Mouse (Mus musculus): Measurements from ENCODE around the gene Hist1h2bb. TPM values are rescaled to one million over a fixed set of nuclear protein-coding genes. Genes with fewer than 3 reads are reported as not detected.

Hist1h2bb gene
- total and polyA plus RNA-seq, 3 experiments = 4.3 to 1,704 (median 466) TPM

DNA sequence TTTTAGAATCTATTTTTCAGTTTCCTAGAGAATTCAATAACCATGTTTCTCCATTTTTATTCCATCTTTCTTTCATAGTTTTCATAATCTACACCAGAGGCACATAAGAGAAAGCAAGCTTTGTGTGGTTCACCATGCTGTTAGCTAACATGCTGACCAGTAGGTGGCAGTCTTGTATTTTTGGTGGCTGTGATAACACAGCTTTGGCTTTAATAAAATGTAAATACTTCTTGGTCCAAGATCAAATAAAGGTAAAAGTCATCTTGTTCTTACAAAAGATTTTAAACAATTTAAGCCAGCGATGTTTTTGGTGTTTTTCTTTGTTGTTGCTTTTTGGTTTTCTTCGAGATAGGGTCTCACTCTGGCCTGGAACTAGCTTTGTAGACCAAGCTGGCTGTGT is 46.0 kb downstream of the Hist1h2bb start:
- TF ChIP-seq CTCF (IDR thresholded peaks at IDR 0.05; ENCODE audit: low read depth, low read length) (peak; percentile 50), TAL1 (conservative IDR thresholded peaks at IDR 0.05; ENCODE audit: low read depth, low read length) (no peak)
- Histone ChIP-seq H3K9me3 (replicated peaks) (no peaks in the 10 kb centered on the region), H3K4me3 (ENCODE audit: low read depth, low read length) (no peak overlapping the region), H3K36me3 (replicated peaks) (no peaks in the 10 kb centered on the region), H3K27me3 (ENCODE audit: insufficient read depth, low read length) (peaks cover 9% of the 10 kb centered on the region; the same call in 1 of the 2 replicates), H3K4me1 (ENCODE audit: insufficient read depth, low read depth, low read length) (no peaks in the 10 kb centered on the region)
- ATAC-seq (ENCODE audit: extremely low read depth, insufficient number of reproducible peaks, low FRiP score, poor library complexity, severe bottlenecking) (no peak), DNase-seq (ENCODE audit: low spot score) (no peak)

Other genes with a start within 250 kb of the Hist1h2bb start
Only the 20 nearest of the 37 such genes appear.
- 2,252 and 2,609 TPM in 2 replicates for gene Hist1h4d, start 165.1 kb upstream of the Hist1h2bb start, total RNA-seq (2014; fragmentation: Nextera tagmentation)
- gene Hist1h4d, start 165.1 kb upstream of the Hist1h2bb start, total RNA-seq (2017) = 1,080 and 1,131 TPM in 2 replicates
- 14.6 and 40.1 TPM in 2 replicates for gene Hist1h4d, start 165.1 kb upstream of the Hist1h2bb start, polyA plus RNA-seq (2012)
- gene Hist1h2be, start 125.6 kb upstream of the Hist1h2bb start, total RNA-seq (2014; fragmentation: Nextera tagmentation) = 27.7 and 30.2 TPM in 2 replicates
- gene Hist1h2be, start 125.6 kb upstream of the Hist1h2bb start, total RNA-seq (2017) = 110 and 153 TPM in 2 replicates
- gene Hist1h2be, start 125.6 kb upstream of the Hist1h2bb start, polyA plus RNA-seq (2012) = 0.56 and 3.5 TPM in 2 replicates
- gene Hist1h1e, start 124.2 kb upstream of the Hist1h2bb start, total RNA-seq (2014; fragmentation: Nextera tagmentation) = 1,109 and 1,273 TPM in 2 replicates
- 215 and 254 TPM in 2 replicates for gene Hist1h1e, start 124.2 kb upstream of the Hist1h2bb start, total RNA-seq (2017)
- gene Hist1h1e, start 124.2 kb upstream of the Hist1h2bb start, polyA plus RNA-seq (2012) = 4.0 and 18.2 TPM in 2 replicates
- gene Hist1h2ac, start 62.8 kb upstream of the Hist1h2bb start, total RNA-seq (2014; fragmentation: Nextera tagmentation) = 5.1 and 6.4 TPM in 2 replicates
- gene Hist1h2ac, start 62.8 kb upstream of the Hist1h2bb start, total RNA-seq (2017) = 54.4 and 93.5 TPM in 2 replicates
- 1.1 and 3.8 TPM in 2 replicates for gene Hist1h2ac, start 62.8 kb upstream of the Hist1h2bb start, polyA plus RNA-seq (2012)
- gene Hist1h2bc, start 62.5 kb upstream of the Hist1h2bb start, total RNA-seq (2014; fragmentation: Nextera tagmentation) = 62.5 and 102 TPM in 2 replicates
- gene Hist1h2bc, start 62.5 kb upstream of the Hist1h2bb start, total RNA-seq (2017) = 387 and 479 TPM in 2 replicates
- gene Hist1h2bc, start 62.5 kb upstream of the Hist1h2bb start, polyA plus RNA-seq (2012) = 8.5 and 11.3 TPM in 2 replicates
- gene Hist1h1t, start 50.9 kb upstream of the Hist1h2bb start, total RNA-seq (2014; fragmentation: Nextera tagmentation) = not detected in 2 replicates
- gene Hist1h1t, start 50.9 kb upstream of the Hist1h2bb start, total RNA-seq (2017) = 0.16 and 0.29 TPM in 2 replicates
- gene Hist1h1t, start 50.9 kb upstream of the Hist1h2bb start, polyA plus RNA-seq (2012) = not detected in 2 replicates
- gene Hist1h4c, start 48.3 kb upstream of the Hist1h2bb start, total RNA-seq (2014; fragmentation: Nextera tagmentation) = 89.9 and 123 TPM in 2 replicates
- gene Hist1h4c, start 48.3 kb upstream of the Hist1h2bb start, total RNA-seq (2017) = 238 and 240 TPM in 2 replicates
- 2.2 and 9.8 TPM in 2 replicates for gene Hist1h4c, start 48.3 kb upstream of the Hist1h2bb start, polyA plus RNA-seq (2012)
- not detected in 2 replicates for gene Hfe, start 35.9 kb upstream of the Hist1h2bb start, total RNA-seq (2014; fragmentation: Nextera tagmentation)
- 0.16 TPM in 1 of 2 replicates, not detected in the other for gene Hfe, start 35.9 kb upstream of the Hist1h2bb start, total RNA-seq (2017)
- not detected in 2 replicates for gene Hfe, start 35.9 kb upstream of the Hist1h2bb start, polyA plus RNA-seq (2012)
- 471 and 514 TPM in 2 replicates for gene Hist1h1c, start 7.9 kb upstream of the Hist1h2bb start, total RNA-seq (2014; fragmentation: Nextera tagmentation)
- 589 and 623 TPM in 2 replicates for gene Hist1h1c, start 7.9 kb upstream of the Hist1h2bb start, total RNA-seq (2017)
- 10.5 and 25.6 TPM in 2 replicates for gene Hist1h1c, start 7.9 kb upstream of the Hist1h2bb start, polyA plus RNA-seq (2012)
- gene Hist1h3c, start 1.1 kb upstream of the Hist1h2bb start, total RNA-seq (2014; fragmentation: Nextera tagmentation) = 759 and 936 TPM in 2 replicates
- 437 and 629 TPM in 2 replicates for gene Hist1h3c, start 1.1 kb upstream of the Hist1h2bb start, total RNA-seq (2017)
- 8.6 and 19.8 TPM in 2 replicates for gene Hist1h3c, start 1.1 kb upstream of the Hist1h2bb start, polyA plus RNA-seq (2012)
- gene Hist1h2ab, start 4.4 kb downstream of the Hist1h2bb start, total RNA-seq (2014; fragmentation: Nextera tagmentation) = 535 and 541 TPM in 2 replicates
- gene Hist1h2ab, start 4.4 kb downstream of the Hist1h2bb start, total RNA-seq (2017) = 1,062 and 1,423 TPM in 2 replicates
- gene Hist1h2ab, start 4.4 kb downstream of the Hist1h2bb start, polyA plus RNA-seq (2012) = 24.2 and 62.4 TPM in 2 replicates
- gene Hist1h3b, start 5.5 kb downstream of the Hist1h2bb start, total RNA-seq (2014; fragmentation: Nextera tagmentation) = 745 and 817 TPM in 2 replicates
- gene Hist1h3b, start 5.5 kb downstream of the Hist1h2bb start, total RNA-seq (2017) = 955 and 1,281 TPM in 2 replicates
- 5.7 and 22.8 TPM in 2 replicates for gene Hist1h3b, start 5.5 kb downstream of the Hist1h2bb start, polyA plus RNA-seq (2012)
- 272 and 301 TPM in 2 replicates for gene Hist1h4b, start 10.3 kb downstream of the Hist1h2bb start, total RNA-seq (2014; fragmentation: Nextera tagmentation)
- gene Hist1h4b, start 10.3 kb downstream of the Hist1h2bb start, total RNA-seq (2017) = 2,655 and 2,848 TPM in 2 replicates
- 6.6 and 21.7 TPM in 2 replicates for gene Hist1h4b, start 10.3 kb downstream of the Hist1h2bb start, polyA plus RNA-seq (2012)
- gene Hist1h4a, start 14.5 kb downstream of the Hist1h2bb start, total RNA-seq (2014; fragmentation: Nextera tagmentation) = 408 and 465 TPM in 2 replicates
- gene Hist1h4a, start 14.5 kb downstream of the Hist1h2bb start, total RNA-seq (2017) = 867 and 973 TPM in 2 replicates
- 12.0 and 53.5 TPM in 2 replicates for gene Hist1h4a, start 14.5 kb downstream of the Hist1h2bb start, polyA plus RNA-seq (2012)
- 261 and 263 TPM in 2 replicates for gene Hist1h3a, start 15.7 kb downstream of the Hist1h2bb start, total RNA-seq (2014; fragmentation: Nextera tagmentation)
- gene Hist1h3a, start 15.7 kb downstream of the Hist1h2bb start, total RNA-seq (2017) = 139 and 203 TPM in 2 replicates
- 5.3 and 8.2 TPM in 2 replicates for gene Hist1h3a, start 15.7 kb downstream of the Hist1h2bb start, polyA plus RNA-seq (2012)
- 351 and 375 TPM in 2 replicates for gene Hist1h1a, start 16.9 kb downstream of the Hist1h2bb start, total RNA-seq (2014; fragmentation: Nextera tagmentation)
- gene Hist1h1a, start 16.9 kb downstream of the Hist1h2bb start, total RNA-seq (2017) = 1,895 and 1,917 TPM in 2 replicates
- 0.90 and 1.9 TPM in 2 replicates for gene Hist1h1a, start 16.9 kb downstream of the Hist1h2bb start, polyA plus RNA-seq (2012)
- not detected in 2 replicates for gene Trim38, start 23.2 kb downstream of the Hist1h2bb start, total RNA-seq (2014; fragmentation: Nextera tagmentation)
- 0.27 TPM in 1 of 2 replicates, not detected in the other for gene Trim38, start 23.2 kb downstream of the Hist1h2bb start, total RNA-seq (2017)
- gene Trim38, start 23.2 kb downstream of the Hist1h2bb start, polyA plus RNA-seq (2012) = not detected in 2 replicates
- not detected in 2 replicates for gene Slc17a2, start 60.3 kb downstream of the Hist1h2bb start, total RNA-seq (2014; fragmentation: Nextera tagmentation)
- gene Slc17a2, start 60.3 kb downstream of the Hist1h2bb start, total RNA-seq (2017) = 0.06 and 0.11 TPM in 2 replicates
- gene Slc17a2, start 60.3 kb downstream of the Hist1h2bb start, polyA plus RNA-seq (2012) = not detected in 2 replicates
- not detected in 2 replicates for gene Slc17a3, start 92.7 kb downstream of the Hist1h2bb start, total RNA-seq (2014; fragmentation: Nextera tagmentation)
- gene Slc17a3, start 92.7 kb downstream of the Hist1h2bb start, total RNA-seq (2017) = 0.06 and 0.22 TPM in 2 replicates
- gene Slc17a3, start 92.7 kb downstream of the Hist1h2bb start, polyA plus RNA-seq (2012) = not detected in 2 replicates
- not detected in 2 replicates for gene Slc17a1, start 121.0 kb downstream of the Hist1h2bb start, total RNA-seq (2014; fragmentation: Nextera tagmentation)
- 0.82 and 1.1 TPM in 2 replicates for gene Slc17a1, start 121.0 kb downstream of the Hist1h2bb start, total RNA-seq (2017)
- gene Slc17a1, start 121.0 kb downstream of the Hist1h2bb start, polyA plus RNA-seq (2012) = not detected in 2 replicates

Data from G1E (cell line).